Mouse (Mus musculus) frontal cortex, adult 2 months (tissue): ENCODE data around the gene Gm14597. TPM values are rescaled to one million over a fixed set of nuclear protein-coding genes. Genes with fewer than 3 reads are reported as not detected.
"Not testable (repeated sequence)": the region's sequence is repeated elsewhere in the genome, so short reads cannot be mapped to it uniquely, and the experiment has no call there.

Experiments
- DNase-seq, 2 experiments: peaks; one replicate each; pipeline ENCODE4 v3.0.0; 2022; ENCODE audit warnings: low spot score in 1 of 2; ENCODE audit errors: extremely low spot score in 1 of 2
- polyA plus RNA-seq: library from polyadenylated mRNA; depleted of rRNA; stranded (reverse); fragments of >200 nt; gene quantifications from 2 replicates; pipeline ENCODE4 v1.2.3, GENCODE M21; 2012; rRNA removed

The Gm14597 gene
- not detected in 2 replicates for polyA plus RNA-seq

DNA sequence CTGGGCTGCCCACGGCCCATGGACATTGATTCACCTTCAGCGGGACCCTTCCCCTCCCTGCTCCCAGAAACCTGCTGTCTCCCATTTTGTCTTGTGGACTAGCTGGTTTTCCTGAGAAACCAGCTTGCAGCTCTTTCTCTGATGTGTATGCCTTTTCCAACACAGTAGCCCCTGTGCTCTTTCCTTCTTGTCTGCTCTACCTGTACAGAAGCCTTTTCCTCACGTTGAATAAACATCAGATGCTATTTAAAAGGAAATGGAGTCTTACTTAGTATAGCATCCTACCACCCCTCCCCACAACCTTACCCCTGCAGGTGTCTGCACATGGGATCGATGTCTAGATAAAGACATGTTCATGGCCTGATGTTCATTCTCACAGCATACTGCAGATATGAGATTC, at the start of gene Gm14597:
Gene Gm14597, minus strand, starts transcription at position 101 of the 400 bp plus-strand sequence.
- not testable (repeated sequence) for DNase-seq

DNA sequence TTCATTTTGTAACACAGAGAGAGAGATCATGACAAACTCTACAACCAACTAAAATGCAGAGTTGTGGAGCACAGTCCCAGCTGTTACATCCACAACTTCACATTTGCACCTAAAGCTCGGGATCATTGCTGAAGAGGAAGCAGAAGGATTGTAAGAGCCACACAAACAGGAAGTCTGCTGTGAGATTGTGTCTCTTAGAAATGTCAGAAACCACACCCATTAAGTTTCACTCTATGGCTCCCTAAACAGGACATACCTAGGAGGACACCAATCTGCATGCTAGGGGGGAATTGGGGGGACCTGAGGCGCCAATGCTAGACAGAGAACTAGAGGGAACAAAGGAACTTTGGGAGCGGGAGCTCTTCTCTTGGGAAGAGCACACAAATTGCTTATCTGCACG, 44.1 kb upstream of the Gm14597 start:
- DNase-seq: not testable (repeated sequence)

DNA sequence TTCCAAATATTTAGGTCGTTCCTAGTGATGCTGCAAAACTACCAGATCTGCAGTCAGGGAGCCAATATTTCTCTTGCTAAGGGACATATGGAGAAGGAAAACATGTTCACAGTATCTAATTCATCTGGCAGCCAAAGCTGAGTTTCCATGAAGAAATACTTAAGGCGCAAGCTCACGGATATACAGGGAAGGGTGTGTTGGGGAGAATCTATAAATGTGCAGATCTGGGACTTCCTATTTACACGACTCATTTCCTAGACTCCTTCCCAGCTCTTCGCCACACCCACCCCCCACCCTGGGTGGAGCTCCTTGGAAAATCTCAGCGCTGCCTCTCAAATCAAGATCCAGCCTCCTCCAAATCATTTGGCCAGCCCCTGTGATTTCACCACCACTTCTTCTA, 37.1 kb upstream of the Gm14597 start:
- DNase-seq: peak in 1 of 2 experiments; percentile 12

DNA sequence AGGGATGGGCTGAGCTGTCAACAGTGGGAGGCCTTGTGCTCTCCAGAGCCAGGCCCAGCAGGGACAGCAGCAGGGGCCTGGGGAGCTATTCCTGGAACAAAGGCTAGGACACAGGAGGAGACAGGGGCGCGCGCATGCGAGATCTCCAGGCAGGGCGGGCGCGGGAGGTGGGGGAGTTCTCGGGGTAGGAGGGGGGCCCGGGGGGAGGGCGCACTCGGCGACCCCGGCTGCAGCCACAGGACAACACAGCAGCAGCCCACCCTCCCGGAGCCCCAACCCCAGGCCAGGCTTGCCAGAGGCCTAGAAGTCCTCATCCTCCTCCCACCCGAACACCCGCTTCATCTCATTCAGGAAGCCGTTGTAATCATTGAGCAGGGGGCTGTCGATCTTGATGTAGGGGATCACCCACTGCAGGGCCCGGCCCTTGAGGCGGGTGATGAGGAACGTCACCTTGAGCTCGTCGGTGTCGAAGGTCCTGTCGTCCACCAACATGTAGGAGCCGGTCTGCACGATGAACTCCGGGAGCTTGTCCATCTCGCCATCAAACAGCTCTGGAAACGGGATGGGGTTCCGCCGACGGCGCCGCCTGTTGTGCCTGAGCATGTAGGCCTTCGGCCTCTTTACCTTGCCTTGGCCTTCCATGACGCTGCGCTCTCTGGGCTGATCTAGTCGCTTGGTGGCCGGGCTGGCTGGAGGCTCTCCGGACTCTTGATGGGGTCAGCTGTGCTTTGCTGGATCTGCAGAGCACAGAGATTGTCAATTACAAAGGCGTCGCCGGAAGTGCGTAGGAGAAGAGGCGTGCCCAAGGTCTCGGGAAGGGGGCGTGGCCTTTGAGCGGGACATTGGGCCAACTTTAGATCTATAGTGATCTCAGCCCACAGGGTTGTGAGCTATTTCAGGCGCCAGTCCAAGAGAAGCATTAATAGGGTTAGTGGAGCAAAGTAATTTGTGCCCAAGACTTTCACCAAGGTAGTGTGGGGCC, 34.5 kb upstream of the Gm14597 start, which contains the start of gene Rtl8a:
Gene Rtl8a, minus strand, starts transcription at position 703 of the 982 bp plus-strand sequence.
- DNase-seq: peak; percentile 53 to 76

DNA sequence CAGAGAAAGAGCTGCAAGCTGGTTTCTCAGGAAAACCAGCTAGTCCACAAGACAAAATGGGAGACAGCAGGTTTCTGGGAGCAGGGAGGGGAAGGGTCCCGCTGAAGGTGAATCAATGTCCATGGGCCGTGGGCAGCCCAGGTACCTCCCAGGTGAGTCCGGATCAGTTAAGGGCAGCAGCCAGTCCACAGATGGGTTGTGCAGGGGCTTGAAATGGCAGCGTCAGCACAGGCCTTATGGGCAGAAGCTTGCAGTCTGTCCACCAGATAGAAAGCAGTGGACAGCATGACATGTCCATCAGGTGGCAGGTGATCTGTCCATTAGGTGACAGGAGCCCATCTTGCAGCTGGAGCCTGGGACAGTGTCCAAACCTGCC, 33.8 kb upstream of the Gm14597 start:
- DNase-seq: not testable (repeated sequence)

DNA sequence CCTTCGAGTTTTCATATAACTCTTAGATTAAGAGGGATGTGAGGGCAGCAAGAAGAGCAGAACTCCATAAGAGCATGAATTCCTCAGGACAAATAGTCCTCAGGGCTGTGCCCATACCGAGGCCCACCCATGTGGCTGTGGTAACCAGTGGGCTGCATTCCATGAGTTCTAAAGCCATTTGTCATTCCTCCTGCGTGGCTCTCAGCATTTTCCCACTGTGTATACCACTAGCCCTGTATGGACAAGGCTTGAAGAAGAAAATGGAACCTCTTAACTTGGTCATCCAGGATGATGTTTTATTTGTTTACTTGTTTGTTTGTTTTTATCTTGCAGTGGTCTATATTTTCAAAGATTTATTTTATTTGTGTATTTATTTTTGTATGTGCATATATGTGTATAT, 29.3 kb upstream of the Gm14597 start:
- DNase-seq: not testable (repeated sequence)

DNA sequence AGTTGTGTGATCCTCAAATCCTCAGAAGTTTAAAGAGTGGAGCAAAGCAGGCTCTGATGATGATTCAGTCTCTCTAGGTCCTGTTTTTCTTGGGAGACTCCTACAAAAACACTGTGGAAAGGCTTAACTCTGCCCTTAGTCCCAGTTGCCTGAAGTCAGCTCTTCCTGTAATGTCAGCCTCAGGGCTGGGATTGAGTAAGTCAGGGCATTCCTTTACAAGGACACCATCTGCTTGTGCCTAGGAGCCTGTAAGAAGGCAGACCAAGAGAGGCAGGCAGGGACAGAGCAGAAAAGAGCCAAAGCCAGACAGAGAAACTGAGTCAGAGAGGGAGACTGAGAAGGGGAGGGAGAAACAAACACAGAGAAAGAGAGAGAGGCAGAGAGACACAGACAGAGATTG, 2.6 kb upstream of the Gm14597 start:
- not testable (repeated sequence) for DNase-seq

DNA sequence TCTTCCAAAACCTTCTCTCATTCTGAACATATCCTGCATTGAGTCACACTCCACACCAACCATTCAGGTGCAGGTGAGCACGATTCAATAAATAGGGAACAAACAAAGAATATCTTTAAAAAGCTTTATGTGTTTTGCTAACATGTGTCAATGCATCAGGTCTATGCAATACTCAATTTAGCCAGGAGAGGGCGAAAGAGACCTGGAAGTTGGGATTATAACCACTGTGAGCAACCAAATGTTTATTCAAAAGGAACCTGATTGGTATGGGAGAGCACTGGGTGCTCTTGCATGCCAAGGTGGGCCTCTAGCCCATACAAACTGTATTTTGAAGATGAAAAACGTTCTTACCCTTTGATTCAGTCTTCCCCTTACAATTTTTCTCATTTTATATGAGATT, 1.8 kb upstream of the Gm14597 start:
- peak; percentile 39 to 92 for DNase-seq

DNA sequence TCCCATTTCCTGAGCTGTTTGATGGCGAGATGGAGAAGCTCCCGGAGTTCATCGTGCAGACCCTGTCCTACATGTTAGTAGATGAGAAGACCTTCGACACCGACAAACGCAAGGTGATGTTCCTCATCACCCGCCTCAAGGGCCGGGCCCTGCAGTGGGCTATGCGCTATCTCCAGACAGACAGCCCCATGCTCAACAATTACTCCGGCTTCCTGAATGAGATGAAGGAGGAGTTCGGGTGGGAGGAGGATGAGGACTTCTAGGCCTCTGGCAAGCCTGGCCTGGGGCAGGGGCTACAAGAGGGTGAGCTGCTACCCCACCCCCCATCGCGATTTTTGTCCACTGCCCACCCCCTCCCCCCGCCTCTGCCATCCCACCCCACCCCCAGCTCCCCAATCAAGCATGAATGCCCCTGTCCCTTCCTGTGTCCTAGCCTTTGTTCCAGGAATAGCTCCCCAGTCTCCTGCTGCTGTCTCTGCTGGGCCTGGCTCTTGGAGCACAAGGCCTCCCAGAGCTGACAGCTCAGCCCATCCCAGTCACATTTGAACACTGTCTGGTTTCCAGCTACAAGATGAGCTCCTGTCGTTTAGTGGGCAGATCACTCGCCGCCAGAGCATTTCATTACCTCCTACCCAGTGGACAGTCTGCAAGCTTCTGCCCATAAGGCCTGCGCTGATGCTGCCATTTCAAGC, 511 bp downstream of the Gm14597 start:
- peak in 1 of 2 experiments; percentile 11 for DNase-seq

DNA sequence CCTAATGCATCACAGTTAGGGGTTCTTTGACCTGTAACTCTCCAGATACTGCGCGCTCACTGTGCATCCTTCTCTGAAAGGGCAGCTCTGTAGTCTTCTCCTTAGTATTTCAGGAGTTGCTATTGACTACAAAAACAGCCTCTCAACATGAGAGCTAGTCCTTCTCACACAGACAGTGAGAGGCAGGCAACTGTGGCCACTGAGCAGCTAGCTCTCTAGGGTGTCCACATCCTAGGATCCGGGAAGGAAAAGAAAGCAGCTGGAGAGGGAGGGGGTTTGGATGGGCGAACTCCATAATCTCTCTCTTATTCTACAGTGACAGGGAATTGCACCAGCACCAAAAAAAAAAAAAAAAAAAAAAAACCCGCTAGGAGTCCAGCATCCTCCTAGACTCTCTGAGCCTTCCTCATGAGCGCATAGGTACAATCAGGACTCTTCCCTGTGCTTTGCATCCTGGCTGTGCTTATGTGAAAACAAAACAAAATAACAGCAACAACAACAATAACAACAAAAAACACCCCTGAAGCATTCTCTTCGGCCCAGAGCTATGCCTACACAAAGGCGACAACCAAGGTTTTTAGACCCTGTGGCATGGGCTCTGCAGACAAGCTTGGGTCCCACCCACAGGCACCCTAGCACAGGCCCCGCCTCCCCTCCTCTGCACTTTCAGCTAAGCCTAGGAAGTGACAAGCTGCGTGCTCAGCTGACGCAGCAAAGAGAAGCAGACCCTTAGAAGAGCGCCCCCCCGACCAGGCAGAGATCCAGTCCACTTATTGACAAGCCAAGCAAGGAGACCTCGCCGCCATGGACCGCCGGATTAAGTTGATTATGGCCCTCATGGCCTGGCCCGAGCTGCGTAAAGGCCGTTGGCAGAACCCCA, 1.3 kb downstream of the Gm14597 start, which contains the start of gene Rtl8c:
Gene Rtl8c, plus strand, starts transcription at position 791 of the 880 bp plus-strand sequence.
- DNase-seq: peak; percentile 61 to 78

DNA sequence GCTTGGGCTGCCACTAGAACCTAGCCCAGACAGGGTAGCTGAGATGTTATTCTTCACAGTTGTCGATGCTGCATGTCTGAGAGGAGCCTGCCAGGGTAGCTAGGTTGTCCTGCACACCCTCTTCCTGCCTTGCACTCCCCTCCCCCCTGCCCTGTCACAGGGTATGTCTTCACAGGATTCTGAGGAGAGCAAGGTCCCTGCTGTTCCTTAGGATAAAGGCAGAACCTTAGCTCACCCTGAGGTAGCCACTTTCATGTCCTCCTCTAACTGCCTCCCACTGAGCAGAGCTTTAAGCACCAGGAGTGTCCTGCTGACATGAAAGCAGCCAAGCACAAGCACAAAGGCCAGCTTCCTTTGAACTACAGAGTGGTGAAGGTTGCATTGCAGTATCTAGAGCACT, 2.6 kb downstream of the Gm14597 start:
- DNase-seq: not testable (repeated sequence)

DNA sequence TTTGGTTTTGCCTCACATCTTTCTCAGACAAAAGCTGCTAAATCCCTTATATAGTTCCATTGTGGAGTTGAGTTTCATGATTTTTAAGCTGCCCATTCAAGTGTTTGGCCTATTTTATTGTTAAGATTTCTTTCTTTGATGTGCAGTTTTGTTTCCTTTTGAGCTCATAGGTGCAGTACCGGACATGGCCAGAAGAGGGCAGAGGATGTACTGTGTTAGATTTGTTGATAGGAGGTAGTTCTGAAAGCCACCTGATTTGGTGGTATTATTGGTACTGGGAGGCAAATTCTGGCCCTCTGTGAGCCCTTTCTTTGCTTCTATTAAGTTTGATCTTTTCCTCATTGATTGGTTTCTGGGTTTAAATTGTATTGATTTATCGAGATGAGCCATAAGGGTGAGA, 8.8 kb downstream of the Gm14597 start:
- DNase-seq: peak in 1 of 2 experiments; percentile 77

DNA sequence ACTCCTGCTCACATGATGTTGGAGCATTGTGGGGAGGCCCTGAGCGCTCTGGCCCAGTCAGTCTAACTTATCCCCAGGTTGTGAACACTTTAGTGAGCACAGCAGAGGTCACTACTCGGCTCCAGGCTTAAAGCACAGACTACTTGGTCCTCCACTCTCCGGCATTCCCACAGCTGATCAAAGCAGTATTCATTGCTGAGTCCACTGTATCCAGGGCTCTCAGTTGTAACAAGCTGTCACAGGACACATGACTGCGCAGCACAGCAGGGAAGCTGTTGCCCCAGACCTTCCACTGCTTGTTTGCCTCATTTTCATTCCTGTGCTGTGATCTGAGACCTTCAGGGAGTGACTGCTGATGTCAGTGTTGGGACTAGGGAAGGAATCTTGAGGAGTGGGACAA, 25.4 kb downstream of the Gm14597 start:
- DNase-seq: not testable (repeated sequence)

DNA sequence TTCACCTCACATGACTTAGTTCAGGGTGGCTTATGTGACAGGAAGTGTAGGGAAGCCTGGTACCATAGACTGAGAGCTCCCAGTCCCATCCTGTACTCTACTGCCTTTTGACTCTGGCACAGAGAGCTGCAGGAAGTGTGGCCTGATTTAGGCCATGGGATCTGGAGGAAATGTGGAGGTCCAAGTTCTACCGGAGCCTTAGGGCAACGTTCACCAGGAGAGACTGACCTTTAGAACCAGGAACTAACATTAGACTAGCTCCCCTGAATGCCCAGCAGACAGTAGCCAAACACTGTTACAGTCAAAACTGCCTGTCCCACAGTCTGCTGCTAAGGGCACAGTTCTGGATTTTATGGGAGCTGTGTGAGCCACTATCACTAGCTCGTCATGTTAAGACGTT, 27.4 kb downstream of the Gm14597 start:
- DNase-seq: not testable (repeated sequence)

DNA sequence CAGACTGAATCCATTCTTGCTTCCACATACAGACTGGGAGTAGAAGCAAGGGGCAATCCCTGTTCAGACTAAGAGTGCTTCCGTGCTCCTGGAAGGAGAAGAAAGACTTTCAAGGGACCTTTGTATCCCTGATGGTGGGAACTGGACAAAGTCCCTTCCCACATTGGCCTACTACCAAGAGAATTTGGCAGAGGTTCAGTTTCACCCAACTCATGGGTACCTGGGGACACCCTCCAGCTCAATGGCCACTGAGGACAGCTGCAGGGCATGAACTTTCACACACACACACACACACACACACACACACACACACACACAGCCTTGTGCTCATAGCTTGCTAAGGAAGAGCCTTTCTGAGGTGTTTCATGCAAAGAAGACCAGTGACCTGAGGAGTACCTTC, 29.5 kb downstream of the Gm14597 start:
- DNase-seq: no peak

Other genes with a start within 250 kb of the Gm14597 start
- 12.4 and 14.2 TPM in 2 replicates for gene Mospd1, start 238.5 kb downstream of the Gm14597 start, polyA plus RNA-seq
- not detected in 2 replicates for gene Etd, start 174.1 kb downstream of the Gm14597 start, polyA plus RNA-seq
- 191 and 220 TPM in 2 replicates for gene Rtl8c, start 947 bp downstream of the Gm14597 start, polyA plus RNA-seq
- 228 and 280 TPM in 2 replicates for gene Rtl8a, start 34.7 kb upstream of the Gm14597 start, polyA plus RNA-seq
- gene Rtl8b, start 61.4 kb upstream of the Gm14597 start, polyA plus RNA-seq: 320 and 350 TPM in 2 replicates
- 0.42 and 0.59 TPM in 2 replicates for gene 4930502E18Rik, start 115.8 kb upstream of the Gm14597 start, polyA plus RNA-seq
- not detected in 2 replicates for gene 1700013H16Rik, start 148.9 kb upstream of the Gm14597 start, polyA plus RNA-seq
- 0.38 and 0.53 TPM in 2 replicates for gene Zfp36l3, start 167.4 kb upstream of the Gm14597 start, polyA plus RNA-seq
- gene Xlr, start 188.7 kb upstream of the Gm14597 start, polyA plus RNA-seq: 1.2 and 2.3 TPM in 2 replicates